Mouse (Mus musculus) forebrain, embryonic 14.5 days (tissue): Measurements from ENCODE around the gene Rpl7a. TPM values are rescaled to one million over a fixed set of nuclear protein-coding genes. Genes with fewer than 3 reads are reported as not detected.

Source experiments
- ATAC-seq: fragments of 200-750 bp; cut with Nextera tagmentation; 2 replicates; pipeline ENCODE4 v1.8.0; 2017; ENCODE audit warnings: mild to moderate bottlenecking, moderate library complexity
- DNase-seq: peaks from one replicate; pipeline ENCODE4 v3.0.0-alpha.2; 2015; ENCODE audit warnings: low spot score
- H3K27ac ChIP-seq: fragments of 300-500 bp; sonication (generic); 2 replicates; pipeline ENCODE4 v1.5.1; 2014; ENCODE audit warnings: low read depth, mild to moderate bottlenecking, control low read depth, low read length, moderate library complexity
- H3K27me3 ChIP-seq: fragments of 300-500 bp; sonication (generic); replicated peaks from 2 replicates; pipeline ENCODE4 v1.6.1; 2014; ENCODE audit warnings: low read length, control low read depth, mixed read lengths; ENCODE audit not compliant: control insufficient read depth, insufficient read depth
- H3K36me3 ChIP-seq: fragments of 300-500 bp; sonication (generic); 2 replicates; pipeline ENCODE4 v1.6.1; 2014; ENCODE audit warnings: low read length, control low read depth; ENCODE audit not compliant: control insufficient read depth, insufficient read depth
- H3K4me1 ChIP-seq: fragments of 300-500 bp; sonication (generic); 2 replicates; pipeline ENCODE4 v1.6.1; 2014; ENCODE audit warnings: antibody characterized with exemption, low read length, control low read depth; ENCODE audit not compliant: control insufficient read depth, insufficient read depth
- H3K4me2 ChIP-seq: fragments of 300-500 bp; sonication (generic); 2 replicates; pipeline ENCODE4 v1.6.1; 2014; ENCODE audit warnings: mild to moderate bottlenecking, control low read depth, low read length
- H3K4me3 ChIP-seq: fragments of 300-500 bp; sonication (generic); 2 replicates; pipeline ENCODE4 v1.5.1; 2014; ENCODE audit warnings: low read depth, low read length, control low read depth
- H3K9ac ChIP-seq: fragments of 300-500 bp; sonication (generic); 2 replicates; pipeline ENCODE4 v1.6.1; 2014; ENCODE audit warnings: mild to moderate bottlenecking, low read length, control low read depth, moderate library complexity
- H3K9me3 ChIP-seq: fragments of 300-500 bp; sonication (generic); replicated peaks from 2 replicates; pipeline ENCODE4 v1.6.1; 2016; ENCODE audit warnings: low read length, control low read depth, mixed read lengths; ENCODE audit not compliant: control insufficient read depth
- WGBS: fragments of 180-500 bp; shearing (Covaris S2); extraction: QIAGEN DNeasy Blood & Tissue Kit; methylation state at CpG from one replicate; pipeline ENCODE4 v1.1.7; 2014; 5-methylcytosine and 5-hydroxymethylcytosine counted together
- polyA plus RNA-seq: library from polyadenylated mRNA; unstranded; fragments of >200 nt; fragmentation: Nextera tagmentation; extraction: Ambion mirVana; gene quantifications from 2 replicates; pipeline ENCODE4 v1.2.1, GENCODE M21; 2014

Rpl7a gene
- polyA plus RNA-seq, 1 experiment from 2014 or later: 738 TPM

- H3K27ac ChIP-seq: no peak overlapping the region
- H3K4me2 ChIP-seq: no peak overlapping the region
- WGBS: 86% methylated on average over 6 of the region's 6 CpGs
- no peak for DNase-seq
- H3K4me1 ChIP-seq: peaks cover 19% of the 10 kb centered on the region
- no peak overlapping the region for H3K9ac ChIP-seq
- peaks cover 78% of the 10 kb centered on the region for H3K36me3 ChIP-seq
- H3K27me3 ChIP-seq: no peaks in the 10 kb centered on the region
- no peak for ATAC-seq
- H3K9me3 ChIP-seq: no peaks in the 10 kb centered on the region
- H3K4me3 ChIP-seq: no peak overlapping the region
Measured at GRCm38 (mm10) chr2:26920190-26920855, 9.8 kb downstream of the Rpl7a start.

DNA sequence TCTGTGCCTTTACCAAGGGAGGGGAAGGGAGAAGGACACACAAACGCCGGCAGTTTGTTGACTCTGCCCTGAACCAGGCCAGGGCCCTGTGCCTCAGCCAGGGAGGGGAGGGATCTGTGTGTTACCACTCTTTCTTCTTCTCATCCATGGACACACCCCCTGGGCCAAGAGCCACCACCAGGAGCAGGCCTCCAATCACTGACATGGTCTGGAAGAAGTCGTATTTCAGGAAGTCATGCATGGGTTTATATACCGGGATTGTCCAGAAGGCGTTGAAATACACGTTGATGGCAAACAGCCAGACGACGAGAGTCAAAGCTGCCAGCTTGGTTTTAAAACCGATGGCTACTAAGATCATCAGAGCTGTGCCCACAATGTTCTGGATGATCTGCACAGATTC lies 11.2 kb downstream of the Rpl7a start:
- 84% methylated on average over 9 of the region's 9 CpGs for WGBS
- H3K36me3 ChIP-seq: peaks cover 92% of the 10 kb centered on the region

DNA sequence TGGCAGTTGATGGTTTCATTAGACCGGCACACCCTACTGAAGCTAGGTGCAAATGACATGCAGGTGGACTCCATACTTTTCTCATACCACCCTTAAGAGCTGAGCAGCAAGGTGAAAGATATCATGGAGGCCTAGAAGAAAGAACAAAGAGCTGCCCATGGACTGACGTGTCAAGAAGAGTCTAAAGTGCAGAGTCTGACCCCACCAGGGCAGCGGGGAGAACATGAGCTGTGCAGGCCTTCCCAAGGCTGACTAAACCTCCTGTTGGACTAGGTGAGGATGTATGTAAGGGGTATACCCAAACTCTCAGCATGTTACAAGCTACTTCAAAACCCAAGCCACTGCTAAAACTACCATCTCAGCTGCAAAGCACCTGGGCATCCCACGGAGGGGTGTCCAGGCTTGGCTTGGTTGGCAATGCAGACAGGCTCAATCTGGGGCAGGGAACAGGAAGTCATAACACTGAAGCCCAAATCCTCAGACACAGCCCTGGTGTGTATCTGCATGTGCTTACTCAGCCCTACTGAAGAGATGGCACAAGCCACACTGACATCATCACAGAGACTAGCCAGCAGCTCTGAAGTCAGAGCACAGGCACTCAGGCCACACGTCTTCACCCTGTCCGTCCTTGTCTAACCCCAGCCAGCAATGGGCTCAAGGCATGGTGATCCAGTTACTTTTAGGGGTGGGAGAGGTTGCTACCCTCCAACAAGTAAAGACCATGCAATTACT lies 17.3 kb downstream of the Rpl7a start:
- Histone ChIP-seq H3K4me1 (peaks cover 11% of the 10 kb centered on the region), H3K4me2 (no peak overlapping the region), H3K9ac (no peak overlapping the region), H3K4me3 (no peak overlapping the region), H3K36me3 (peaks cover 69% of the 10 kb centered on the region), H3K9me3 (no peaks in the 10 kb centered on the region), H3K27me3 (no peaks in the 10 kb centered on the region), H3K27ac (no peak overlapping the region)
- DNase-seq: no peak
- no peak for ATAC-seq
- 90% methylated on average over 6 of the region's 6 CpGs for WGBS

More for the DNA sequence above, 11.2 kb downstream of the Rpl7a start:
- H3K9ac ChIP-seq: no peak overlapping the region
- H3K4me3 ChIP-seq: no peak overlapping the region
- DNase-seq (no peak), ATAC-seq (no peak)
- H3K27ac ChIP-seq: no peak overlapping the region
- H3K27me3 ChIP-seq: no peaks in the 10 kb centered on the region
- no peaks in the 10 kb centered on the region for H3K9me3 ChIP-seq
- H3K4me2 ChIP-seq: no peak overlapping the region
- peaks cover 12% of the 10 kb centered on the region for H3K4me1 ChIP-seq

GRCm38 (mm10) chr2:26930390-26930789 lies 19.8 kb downstream of the Rpl7a start:
- no peak overlapping the region for H3K4me3 ChIP-seq
- H3K36me3 ChIP-seq: peaks cover 46% of the 10 kb centered on the region
- no peaks in the 10 kb centered on the region for H3K9me3 ChIP-seq
- no peaks in the 10 kb centered on the region for H3K27me3 ChIP-seq
- H3K4me2 ChIP-seq: no peak overlapping the region
- no peak overlapping the region for H3K27ac ChIP-seq
- no peak overlapping the region for H3K9ac ChIP-seq
- H3K4me1 ChIP-seq: peaks cover 14% of the 10 kb centered on the region
- DNase-seq: peak; percentile 77
- 31% methylated on average over 1 of the region's 1 CpGs for WGBS
- ATAC-seq: no peak

- DNase-seq: no peak
- peaks cover 25% of the 10 kb centered on the region for H3K36me3 ChIP-seq
- peak overlapping the region; percentile 86 for H3K9ac ChIP-seq
- peak overlapping the region; percentile 85 for H3K4me2 ChIP-seq
- WGBS: 2% methylated on average over 41 of the region's 49 CpGs
- peaks cover 14% of the 10 kb centered on the region for H3K4me1 ChIP-seq
- peak; percentile 15; the same call in 1 of the 2 replicates for ATAC-seq
- H3K27me3 ChIP-seq: no peaks in the 10 kb centered on the region
- H3K27ac ChIP-seq: peak overlapping the region; percentile 72; the same call in 1 of the 2 replicates
- peak overlapping the region; percentile 86 for H3K4me3 ChIP-seq
- H3K9me3 ChIP-seq: no peaks in the 10 kb centered on the region
Measured at GRCm38 (mm10) chr2:26932473-26933303, 22.1 kb downstream of the Rpl7a start.

DNA sequence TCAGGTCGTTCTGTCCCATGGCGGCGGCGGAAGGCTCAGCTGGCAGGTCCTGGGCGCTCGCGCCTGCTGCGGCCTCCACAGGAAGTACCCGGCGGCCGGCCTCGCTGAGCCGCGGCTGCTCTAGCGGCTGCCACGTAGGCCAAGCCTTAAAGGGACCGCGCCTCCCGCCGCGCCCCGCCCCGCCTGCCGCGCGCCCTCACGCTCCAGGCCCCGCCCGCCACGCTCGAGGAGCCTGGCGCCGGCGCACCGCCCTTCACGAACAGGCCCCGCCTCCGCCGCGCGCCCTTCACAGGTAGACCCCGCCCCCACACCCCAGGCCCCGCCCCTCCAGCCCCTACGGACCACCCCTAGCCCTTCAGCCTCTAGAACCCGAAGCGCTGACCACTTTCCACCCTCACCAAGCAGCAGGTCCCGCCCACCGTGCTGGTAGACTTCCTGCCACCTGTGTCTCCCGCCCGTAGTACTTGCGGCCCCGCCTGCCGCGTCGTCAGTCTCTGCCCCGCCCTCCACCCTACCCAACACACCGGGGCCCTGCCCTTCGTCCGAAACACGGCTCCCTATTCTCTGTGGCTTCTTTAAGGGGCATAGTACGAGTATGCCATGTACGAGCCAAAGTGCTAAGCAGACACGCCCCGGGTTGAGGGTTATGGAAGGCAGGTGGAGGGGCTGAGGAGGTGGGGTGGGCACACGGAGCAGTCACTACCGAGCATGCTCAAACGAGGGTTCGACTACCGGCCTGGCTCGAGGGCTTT lies 22.9 kb downstream of the Rpl7a start, which contains the start of the genes Surf4 and Stkld1:
Gene Surf4 (minus strand): TSS at position 625 of the 752 bp plus-strand sequence.
Gene Stkld1 (plus strand): TSS at position 744 of the 752 bp plus-strand sequence.
- peak within 1 kb of the TSS; percentile 72; the same call in 1 of the 2 replicates for H3K27ac ChIP-seq
- H3K9ac ChIP-seq: peak within 1 kb of the TSS; percentile 86
- H3K27me3 ChIP-seq: no peaks in the 10 kb centered on the region
- under 1% methylated on average over 41 of the region's 70 CpGs for WGBS
- peaks cover 22% of the 10 kb centered on the region for H3K36me3 ChIP-seq
- DNase-seq: peak; percentile 95
- H3K4me2 ChIP-seq: peak within 1 kb of the TSS; percentile 85
- peak within 1 kb of the TSS; percentile 86 for H3K4me3 ChIP-seq
- no peaks in the 10 kb centered on the region for H3K9me3 ChIP-seq
- H3K4me1 ChIP-seq: peaks cover 14% of the 10 kb centered on the region
- ATAC-seq: peak; percentile 97

DNA sequence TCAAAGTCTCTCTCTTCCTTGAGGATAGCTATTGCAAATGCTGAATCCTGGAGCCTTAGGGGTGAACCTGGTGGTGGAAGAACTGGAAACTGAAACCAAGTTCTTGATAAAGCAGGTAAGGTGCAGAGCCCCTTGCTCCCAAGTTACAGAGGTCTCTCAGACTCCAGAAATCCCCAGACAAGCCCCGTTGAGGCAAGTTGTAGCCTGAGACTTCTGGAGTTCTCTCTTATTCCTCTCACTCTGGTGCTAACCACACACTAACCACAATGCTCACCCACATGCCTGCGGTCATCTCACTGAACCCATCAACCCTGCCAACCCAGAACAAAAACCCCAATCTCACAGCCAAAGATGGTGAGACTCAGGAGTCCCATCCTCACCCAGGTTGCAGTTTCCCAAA lies 24.7 kb downstream of the Rpl7a start:
- no peak overlapping the region for H3K4me2 ChIP-seq

DNA sequence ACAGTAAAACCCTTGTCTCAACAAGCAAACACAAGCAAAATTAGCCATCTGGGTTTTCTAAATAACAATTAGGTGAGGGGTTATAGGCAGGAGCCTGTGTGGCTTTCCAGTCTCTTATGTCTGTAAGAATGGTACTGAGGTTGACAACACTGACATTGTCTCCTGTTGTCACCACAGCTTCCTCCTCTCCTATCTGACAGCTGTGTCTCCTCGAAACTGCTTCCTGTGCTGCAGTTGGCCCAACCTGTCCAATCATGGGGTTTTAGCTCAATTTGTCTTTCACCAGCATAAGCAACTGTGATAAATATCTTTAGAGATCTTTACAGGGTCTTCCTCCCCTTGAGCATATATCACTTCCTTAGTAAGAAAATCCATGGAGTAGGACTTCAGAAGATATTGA lies 25.9 kb downstream of the Rpl7a start:
- Histone ChIP-seq H3K9ac (no peak overlapping the region), H3K9me3 (no peaks in the 10 kb centered on the region), H3K27me3 (no peaks in the 10 kb centered on the region), H3K4me3 (no peak overlapping the region), H3K4me1 (peaks cover 13% of the 10 kb centered on the region), H3K36me3 (peaks cover 5% of the 10 kb centered on the region; the same call in 1 of the 2 replicates), H3K27ac (no peak overlapping the region), H3K4me2 (no peak overlapping the region)
- 79% methylated on average over 1 of the region's 1 CpGs for WGBS
- DNase-seq (no peak), ATAC-seq (no peak)

More for the DNA sequence above, 24.7 kb downstream of the Rpl7a start:
- no peaks in the 10 kb centered on the region for H3K9me3 ChIP-seq
- no peak for ATAC-seq
- H3K4me1 ChIP-seq: peaks cover 14% of the 10 kb centered on the region
- 90% methylated on average over 2 of the region's 2 CpGs for WGBS
- H3K9ac ChIP-seq: no peak overlapping the region
- H3K36me3 ChIP-seq: peaks cover 16% of the 10 kb centered on the region
- H3K27ac ChIP-seq: no peak overlapping the region
- DNase-seq: no peak
- H3K27me3 ChIP-seq: no peaks in the 10 kb centered on the region
- no peak overlapping the region for H3K4me3 ChIP-seq
